Mouse (Mus musculus) liver, adult 2 months (tissue): Measurements from ENCODE around the gene Rmnd5b. TPM values are rescaled to one million over a fixed set of nuclear protein-coding genes. Genes with fewer than 3 reads are reported as not detected.
"Not testable (repeated sequence)": the region's sequence is repeated elsewhere in the genome, so short reads cannot be mapped to it uniquely, and the experiment has no call there.

Experiments used
- DNase-seq: peaks from one replicate; pipeline ENCODE4 v3.0.0-alpha.2; 2011; ENCODE audit warnings: low read depth, low spot score; ENCODE audit errors: extremely low read depth
- H3K27ac ChIP-seq: fragments of 200-500 bp; replicated peaks from 2 replicates; pipeline ENCODE4 v1.5.1; 2012; ENCODE audit warnings: low read depth, mild to moderate bottlenecking, control low read depth, inconsistent platforms, low read length; ENCODE audit not compliant: insufficient read depth
- H3K27me3 ChIP-seq: fragments of 200-500 bp; 2 replicates; pipeline ENCODE4 v1.6.1; 2012; ENCODE audit warnings: mild to moderate bottlenecking, moderate library complexity, low read length, inconsistent platforms; ENCODE audit not compliant: control insufficient read depth, insufficient read depth
- H3K36me3 ChIP-seq: fragments of 200-500 bp; 2 replicates; pipeline ENCODE4 v1.6.1; 2012; ENCODE audit warnings: low read length, inconsistent platforms; ENCODE audit not compliant: control insufficient read depth, insufficient read depth
- H3K4me1 ChIP-seq: fragments of 200-500 bp; 2 replicates; pipeline ENCODE4 v1.6.1; 2011; ENCODE audit warnings: low read length; ENCODE audit not compliant: control insufficient read depth, insufficient read depth
- H3K4me3 ChIP-seq: fragments of 200-500 bp; 2 replicates; pipeline ENCODE4 v1.5.1; 2011; ENCODE audit warnings: low read depth, mild to moderate bottlenecking, control low read depth, low read length, moderate library complexity; ENCODE audit not compliant: insufficient read depth
- H3K79me2 ChIP-seq: fragments of 200-500 bp; 2 replicates; pipeline ENCODE4 v1.6.1; 2012; ENCODE audit warnings: inconsistent platforms, mild to moderate bottlenecking, low read length, moderate library complexity; ENCODE audit not compliant: control insufficient read depth, insufficient read depth
- H3K9ac ChIP-seq: fragments of 200-500 bp; 2 replicates; pipeline ENCODE4 v1.6.1; 2012; ENCODE audit warnings: low read depth, mild to moderate bottlenecking, control low read depth, inconsistent platforms, low read length
- CTCF ChIP-seq: fragments of 200-500 bp; IDR thresholded peaks from 2 replicates; pipeline ENCODE4 v1.5.1; 2011; ENCODE audit warnings: low read depth, low read length, control low read depth
- POLR2A ChIP-seq: fragments of 200-500 bp; IDR thresholded peaks from 2 replicates; pipeline ENCODE4 v1.6.1; 2011; ENCODE audit warnings: low read length, control low read depth; ENCODE audit not compliant: insufficient read depth; ENCODE audit errors: extremely low read depth
- WGBS: fragments of 180-500 bp; shearing (Covaris S2); methylation state at CpG from one replicate; pipeline ENCODE4 v1.1.7; 2018; 5-methylcytosine and 5-hydroxymethylcytosine counted together
- polyA plus RNA-seq: library from polyadenylated mRNA; depleted of rRNA; stranded (reverse); fragments of >200 nt; gene quantifications from 2 replicates; pipeline ENCODE4 v1.2.3, GENCODE M21; 2012
- total RNA-seq: library from RNA; depleted of rRNA; stranded (reverse); fragments of >200 nt; gene quantifications from 2 replicates; pipeline ENCODE4 v1.2.3, GENCODE M21; 2014

Gene Rmnd5b
- total and polyA plus RNA-seq, 2 experiments: 8.9 to 44.9 TPM

- WGBS: 84% methylated on average over 5 of the region's 5 CpGs
- no peak overlapping the region for H3K4me3 ChIP-seq
- no peaks in the 10 kb centered on the region for H3K4me1 ChIP-seq
- no peak overlapping the region for H3K9ac ChIP-seq
- H3K27ac ChIP-seq: no peak overlapping the region
- no peaks in the 10 kb centered on the region for H3K27me3 ChIP-seq
- TF ChIP-seq CTCF (no peak), POLR2A (no peak)
- H3K79me2 ChIP-seq: no peaks in the 10 kb centered on the region
- H3K36me3 ChIP-seq: no peaks in the 10 kb centered on the region
- DNase-seq: no peak
These were observed 39.7 kb upstream of the Rmnd5b start for GRCm38 (mm10) chr11:51675386-51675785.

- DNase-seq: no peak
- H3K27me3 ChIP-seq: no peaks in the 10 kb centered on the region
- no peaks in the 10 kb centered on the region for H3K4me1 ChIP-seq
- no peak overlapping the region for H3K27ac ChIP-seq
- no peaks in the 10 kb centered on the region for H3K36me3 ChIP-seq
- H3K4me3 ChIP-seq: no peak overlapping the region
- H3K9ac ChIP-seq: no peak overlapping the region
- 92% methylated on average over 9 of the region's 9 CpGs for WGBS
- TF ChIP-seq POLR2A (no peak), CTCF (no peak)
- H3K79me2 ChIP-seq: no peaks in the 10 kb centered on the region
These were observed 37.6 kb upstream of the Rmnd5b start for GRCm38 (mm10) chr11:51673291-51673690.

GRCm38 (mm10) chr11:51671376-51671775 lies 35.7 kb upstream of the Rmnd5b start:
- Histone ChIP-seq H3K36me3 (no peaks in the 10 kb centered on the region), H3K27ac (no peak overlapping the region), H3K27me3 (no peaks in the 10 kb centered on the region), H3K9ac (no peak overlapping the region), H3K79me2 (no peaks in the 10 kb centered on the region), H3K4me1 (no peaks in the 10 kb centered on the region), H3K4me3 (no peak overlapping the region)
- 88% methylated on average over 2 of the region's 2 CpGs for WGBS
- TF ChIP-seq CTCF: no peak
- TF ChIP-seq POLR2A: no peak
- DNase-seq: no peak

GRCm38 (mm10) chr11:51670846-51671245 lies 35.1 kb upstream of the Rmnd5b start:
- no peaks in the 10 kb centered on the region for H3K4me1 ChIP-seq
- WGBS: 66% methylated on average over 7 of the region's 7 CpGs
- H3K27me3 ChIP-seq: no peaks in the 10 kb centered on the region
- H3K9ac ChIP-seq: no peak overlapping the region
- no peaks in the 10 kb centered on the region for H3K79me2 ChIP-seq
- H3K4me3 ChIP-seq: no peak overlapping the region
- TF ChIP-seq CTCF (no peak), POLR2A (no peak)
- peak; percentile 26 for DNase-seq
- H3K27ac ChIP-seq: no peak overlapping the region
- H3K36me3 ChIP-seq: no peaks in the 10 kb centered on the region

GRCm38 (mm10) chr11:51664747-51665146 lies 29.1 kb upstream of the Rmnd5b start:
- H3K4me3 ChIP-seq, H3K4me1 ChIP-seq, H3K27me3 ChIP-seq, H3K9ac ChIP-seq, H3K36me3 ChIP-seq, DNase-seq, H3K27ac ChIP-seq, H3K79me2 ChIP-seq: not testable (repeated sequence)
- 91% methylated on average over 7 of the region's 7 CpGs for WGBS

GRCm38 (mm10) chr11:51662632-51663031 lies 26.9 kb upstream of the Rmnd5b start:
- H3K36me3 ChIP-seq: no peaks in the 10 kb centered on the region
- TF ChIP-seq POLR2A (no peak), CTCF (no peak)
- H3K4me3 ChIP-seq: no peak overlapping the region
- no peaks in the 10 kb centered on the region for H3K27me3 ChIP-seq
- DNase-seq: no peak
- H3K9ac ChIP-seq: no peak overlapping the region
- H3K4me1 ChIP-seq: peaks cover 9% of the 10 kb centered on the region
- 93% methylated on average over 7 of the region's 7 CpGs for WGBS
- H3K27ac ChIP-seq: no peak overlapping the region
- H3K79me2 ChIP-seq: no peaks in the 10 kb centered on the region
